Mouse (Mus musculus): ENCODE results near the gene Fxyd6. TPM values are rescaled to one million over a fixed set of nuclear protein-coding genes. Genes with fewer than 3 reads are reported as not detected.

Fxyd6 gene
- 40.3 and 42.0 TPM in 2 replicates for polyA plus RNA-seq (2015; fragmentation: Nextera tagmentation; extraction: Ambion mirVana)

- Histone ChIP-seq H3K4me1 (peaks cover 24% of the 10 kb centered on the region), H3K36me3 (no peaks in the 10 kb centered on the region), H3K27me3 (replicated peaks) (peaks cover 25% of the 10 kb centered on the region), H3K4me2 (peak within 1 kb of the TSS; percentile 85), H3K9me3 (no peaks in the 10 kb centered on the region), H3K27ac (replicated peaks) (no peak within 1 kb of the TSS), H3K4me3 (peak within 1 kb of the TSS; percentile 68), H3K9ac (peak within 1 kb of the TSS; percentile 82)
- ATAC-seq (ENCODE audit: extremely low read depth, insufficient number of reproducible peaks, low FRiP score, low TSS enrichment) = no peak
- WGBS = 1% methylated on average over 28 of the region's 28 CpGs
Observed at GRCm38 (mm10) chr9:45370117-45370561, at the start of gene Fxyd6. Gene Fxyd6, plus strand, starts transcription at chr9:45370185.

DNA sequence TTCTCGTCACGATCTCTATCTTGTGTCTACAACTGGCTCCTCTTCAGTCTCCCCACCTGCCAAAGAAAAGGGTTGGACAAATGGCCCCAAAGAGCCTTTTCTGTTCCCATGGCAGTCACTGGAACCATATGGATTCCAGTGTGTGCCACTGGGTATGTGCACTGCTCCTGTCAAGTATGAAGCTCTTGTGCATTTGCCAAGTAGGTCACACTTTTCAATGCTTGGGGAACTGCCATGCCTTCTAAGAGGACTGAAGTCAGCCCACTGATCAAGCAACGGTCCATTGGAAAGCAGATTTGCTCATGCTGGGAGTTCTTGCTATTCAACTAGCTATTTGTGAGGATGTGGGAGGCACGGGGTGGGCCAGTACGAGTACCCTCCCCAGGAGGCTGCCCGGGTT, 48.5 kb upstream of the Fxyd6 start:
- Histone ChIP-seq H3K4me2 (no peak overlapping the region), H3K9ac (no peak overlapping the region), H3K4me3 (no peak overlapping the region), H3K27ac (replicated peaks) (no peak overlapping the region), H3K9me3 (no peaks in the 10 kb centered on the region), H3K4me1 (peaks cover 9% of the 10 kb centered on the region), H3K36me3 (no peaks in the 10 kb centered on the region), H3K27me3 (replicated peaks) (peaks cover 66% of the 10 kb centered on the region)
- WGBS = 76% methylated on average over 6 of the region's 6 CpGs
- no peak for ATAC-seq (ENCODE audit: extremely low read depth, insufficient number of reproducible peaks, low FRiP score, low TSS enrichment)

DNA sequence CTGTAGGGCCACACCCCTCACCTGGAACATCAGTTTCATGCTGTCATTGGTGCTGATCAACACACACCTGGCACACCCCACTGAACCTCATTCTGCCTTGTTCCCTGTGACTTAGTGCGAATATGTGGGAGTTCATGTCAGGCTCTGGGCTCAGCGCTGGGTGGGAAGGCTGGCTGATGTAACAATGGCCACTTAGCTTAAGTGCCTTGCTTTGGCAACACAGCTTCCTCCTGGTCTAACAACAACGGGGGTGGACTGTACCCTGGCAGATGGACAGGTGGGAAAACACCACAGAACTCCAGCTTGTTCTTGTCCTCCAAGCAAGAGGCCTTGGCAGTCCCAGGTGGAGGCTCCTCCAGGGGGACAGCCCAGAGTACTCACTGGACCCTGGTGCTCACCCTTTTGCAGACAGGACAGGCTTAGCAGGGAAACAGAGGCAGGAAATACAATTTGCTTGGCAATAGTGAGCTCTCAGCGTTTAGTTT, 48.0 kb upstream of the Fxyd6 start:
- Histone ChIP-seq H3K27me3 (replicated peaks) (peaks cover 61% of the 10 kb centered on the region), H3K9ac (no peak overlapping the region), H3K9me3 (no peaks in the 10 kb centered on the region), H3K4me2 (no peak overlapping the region), H3K4me1 (peaks cover 9% of the 10 kb centered on the region), H3K4me3 (no peak overlapping the region), H3K36me3 (no peaks in the 10 kb centered on the region), H3K27ac (replicated peaks) (no peak overlapping the region)
- no peak for ATAC-seq (ENCODE audit: extremely low read depth, insufficient number of reproducible peaks, low FRiP score, low TSS enrichment)
- 69% methylated on average over 4 of the region's 4 CpGs for WGBS

GRCm38 (mm10) chr9:45326390-45326789, 43.6 kb upstream of the Fxyd6 start:
- Histone ChIP-seq H3K27ac (replicated peaks) (no peak overlapping the region), H3K4me2 (no peak overlapping the region), H3K27me3 (replicated peaks) (peaks cover 33% of the 10 kb centered on the region), H3K36me3 (no peaks in the 10 kb centered on the region), H3K4me3 (no peak overlapping the region), H3K9me3 (no peaks in the 10 kb centered on the region), H3K9ac (no peak overlapping the region), H3K4me1 (peaks cover 12% of the 10 kb centered on the region)
- ATAC-seq (ENCODE audit: extremely low read depth, insufficient number of reproducible peaks, low FRiP score, low TSS enrichment) = no peak
- WGBS = 80% methylated on average over 9 of the region's 9 CpGs

DNA sequence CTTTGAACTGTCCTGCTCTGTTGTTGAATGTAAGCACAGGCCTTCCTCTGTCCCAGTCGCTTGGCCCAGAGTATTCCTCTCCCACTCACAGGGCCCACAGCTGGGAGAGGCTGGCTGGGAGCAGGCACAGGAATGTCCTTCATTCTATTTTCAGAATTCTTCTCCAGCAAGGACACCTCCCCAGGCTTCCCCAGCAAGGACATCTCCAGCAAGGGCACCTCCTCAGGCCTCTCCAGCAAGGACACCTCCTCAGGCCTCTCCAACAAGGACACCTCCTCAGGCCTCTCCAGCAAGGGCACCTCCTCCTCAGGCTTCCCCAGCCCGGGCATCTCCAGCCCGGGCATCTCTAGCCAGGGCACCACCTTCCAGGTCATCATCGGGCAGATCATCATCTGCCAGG, 41.7 kb upstream of the Fxyd6 start:
- WGBS = 71% methylated on average over 4 of the region's 4 CpGs
- ATAC-seq (ENCODE audit: extremely low read depth, insufficient number of reproducible peaks, low FRiP score, low TSS enrichment) = no peak

GRCm38 (mm10) chr9:45329577-45329976, 40.4 kb upstream of the Fxyd6 start:
- WGBS = 83% methylated on average over 6 of the region's 6 CpGs
- no peaks in the 10 kb centered on the region for H3K9me3 ChIP-seq
- no peak overlapping the region for H3K9ac ChIP-seq
- H3K4me1 ChIP-seq = peaks cover 12% of the 10 kb centered on the region
- no peak overlapping the region for H3K27ac ChIP-seq (replicated peaks)
- no peaks in the 10 kb centered on the region for H3K36me3 ChIP-seq
- no peak overlapping the region for H3K4me3 ChIP-seq
- no peak for ATAC-seq (ENCODE audit: extremely low read depth, insufficient number of reproducible peaks, low FRiP score, low TSS enrichment)
- no peak overlapping the region for H3K4me2 ChIP-seq
- peaks cover 19% of the 10 kb centered on the region for H3K27me3 ChIP-seq (replicated peaks)

More for the DNA sequence above, 41.7 kb upstream of the Fxyd6 start:
- Histone ChIP-seq H3K9ac (no peak overlapping the region), H3K4me3 (no peak overlapping the region), H3K27ac (replicated peaks) (no peak overlapping the region), H3K4me2 (no peak overlapping the region), H3K36me3 (no peaks in the 10 kb centered on the region), H3K27me3 (replicated peaks) (peaks cover 23% of the 10 kb centered on the region), H3K4me1 (peaks cover 12% of the 10 kb centered on the region), H3K9me3 (no peaks in the 10 kb centered on the region)

GRCm38 (mm10) chr9:45337406-45337805, 32.6 kb upstream of the Fxyd6 start:
- WGBS = 70% methylated on average over 2 of the region's 2 CpGs
- H3K4me2 ChIP-seq = no peak overlapping the region
- no peak for ATAC-seq (ENCODE audit: extremely low read depth, insufficient number of reproducible peaks, low FRiP score, low TSS enrichment)
- no peaks in the 10 kb centered on the region for H3K36me3 ChIP-seq
- peaks cover 40% of the 10 kb centered on the region for H3K27me3 ChIP-seq (replicated peaks)
- no peak overlapping the region for H3K9ac ChIP-seq
- no peak overlapping the region for H3K4me3 ChIP-seq
- no peaks in the 10 kb centered on the region for H3K4me1 ChIP-seq
- no peak overlapping the region for H3K27ac ChIP-seq (replicated peaks)
- no peaks in the 10 kb centered on the region for H3K9me3 ChIP-seq

DNA sequence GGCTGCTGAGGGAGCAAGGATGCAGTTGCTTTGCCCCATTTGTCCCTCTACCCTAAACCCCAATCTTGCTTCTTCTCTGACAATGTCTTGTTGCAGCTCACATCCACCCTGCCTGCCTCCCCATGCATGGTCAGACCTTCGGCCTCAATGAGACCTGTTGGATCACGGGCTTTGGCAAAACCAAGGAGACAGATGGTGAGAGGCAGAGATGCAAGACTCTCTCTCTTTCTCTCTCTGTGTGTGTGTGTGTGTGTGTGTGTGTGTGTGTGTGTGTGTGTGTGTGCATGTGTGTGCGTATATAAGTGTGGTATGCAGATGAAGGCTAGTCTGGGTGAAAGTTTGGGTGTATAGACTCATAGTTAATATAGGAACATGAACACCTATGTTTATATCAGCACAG, 26.9 kb upstream of the Fxyd6 start:
- 70% methylated on average over 3 of the region's 3 CpGs for WGBS
- Histone ChIP-seq H3K9ac (no peak overlapping the region), H3K27ac (replicated peaks) (no peak overlapping the region), H3K4me2 (no peak overlapping the region), H3K4me3 (no peak overlapping the region), H3K27me3 (replicated peaks) (peaks cover 27% of the 10 kb centered on the region), H3K9me3 (no peaks in the 10 kb centered on the region), H3K36me3 (no peaks in the 10 kb centered on the region), H3K4me1 (no peaks in the 10 kb centered on the region)
- ATAC-seq (ENCODE audit: extremely low read depth, insufficient number of reproducible peaks, low FRiP score, low TSS enrichment) = no peak

- H3K27me3 ChIP-seq (replicated peaks) = peaks cover 14% of the 10 kb centered on the region; the same call in 1 of the 2 replicates
- WGBS = 55% methylated on average over 2 of the region's 2 CpGs
- H3K27ac ChIP-seq (replicated peaks) = no peak overlapping the region
- H3K36me3 ChIP-seq = no peaks in the 10 kb centered on the region
- no peak for ATAC-seq (ENCODE audit: extremely low read depth, insufficient number of reproducible peaks, low FRiP score, low TSS enrichment)
- no peaks in the 10 kb centered on the region for H3K4me1 ChIP-seq
- no peak overlapping the region for H3K9ac ChIP-seq
- no peaks in the 10 kb centered on the region for H3K9me3 ChIP-seq
- H3K4me2 ChIP-seq = no peak overlapping the region
- no peak overlapping the region for H3K4me3 ChIP-seq
Observed at GRCm38 (mm10) chr9:45345516-45345915, 24.5 kb upstream of the Fxyd6 start.

- 71% methylated on average over 6 of the region's 6 CpGs for WGBS
- H3K27me3 ChIP-seq (replicated peaks) = peaks cover 14% of the 10 kb centered on the region; the same call in 1 of the 2 replicates
Observed at GRCm38 (mm10) chr9:45346276-45346675, 23.7 kb upstream of the Fxyd6 start.

DNA sequence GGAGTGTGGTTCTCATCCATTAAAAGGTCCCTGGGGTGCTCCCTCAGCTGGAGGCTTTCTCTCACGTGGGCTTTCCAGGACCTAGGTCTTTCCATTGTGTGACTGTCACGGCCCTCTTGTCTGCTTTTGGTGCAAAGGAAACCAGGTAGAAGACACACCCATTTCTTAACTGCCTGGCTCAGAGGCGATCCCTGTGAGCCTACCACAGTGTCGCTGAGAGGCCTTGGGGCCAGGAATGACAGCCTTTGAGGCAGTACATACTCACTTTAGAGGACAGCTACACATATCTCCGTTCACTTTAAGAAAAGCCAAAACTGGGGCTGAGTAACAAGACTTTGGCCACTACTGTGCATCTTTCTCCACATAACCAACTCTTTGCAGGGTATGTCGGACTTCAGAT, 21.4 kb upstream of the Fxyd6 start:
- no peak for ATAC-seq (ENCODE audit: extremely low read depth, insufficient number of reproducible peaks, low FRiP score, low TSS enrichment)
- Histone ChIP-seq H3K36me3 (no peaks in the 10 kb centered on the region), H3K4me2 (no peak overlapping the region), H3K27ac (replicated peaks) (no peak overlapping the region), H3K4me1 (no peaks in the 10 kb centered on the region), H3K9ac (no peak overlapping the region), H3K9me3 (no peaks in the 10 kb centered on the region), H3K4me3 (no peak overlapping the region), H3K27me3 (replicated peaks) (peaks cover 3% of the 10 kb centered on the region; the same call in 1 of the 2 replicates)
- WGBS = 64% methylated on average over 6 of the region's 6 CpGs

More at GRCm38 (mm10) chr9:45346276-45346675, 23.7 kb upstream of the Fxyd6 start:
- ATAC-seq (ENCODE audit: extremely low read depth, insufficient number of reproducible peaks, low FRiP score, low TSS enrichment) = no peak
- no peak overlapping the region for H3K27ac ChIP-seq (replicated peaks)
- H3K4me1 ChIP-seq = no peaks in the 10 kb centered on the region
- H3K4me3 ChIP-seq = no peak overlapping the region
- H3K9me3 ChIP-seq = no peaks in the 10 kb centered on the region
- no peak overlapping the region for H3K4me2 ChIP-seq
- H3K9ac ChIP-seq = no peak overlapping the region
- H3K36me3 ChIP-seq = no peaks in the 10 kb centered on the region

DNA sequence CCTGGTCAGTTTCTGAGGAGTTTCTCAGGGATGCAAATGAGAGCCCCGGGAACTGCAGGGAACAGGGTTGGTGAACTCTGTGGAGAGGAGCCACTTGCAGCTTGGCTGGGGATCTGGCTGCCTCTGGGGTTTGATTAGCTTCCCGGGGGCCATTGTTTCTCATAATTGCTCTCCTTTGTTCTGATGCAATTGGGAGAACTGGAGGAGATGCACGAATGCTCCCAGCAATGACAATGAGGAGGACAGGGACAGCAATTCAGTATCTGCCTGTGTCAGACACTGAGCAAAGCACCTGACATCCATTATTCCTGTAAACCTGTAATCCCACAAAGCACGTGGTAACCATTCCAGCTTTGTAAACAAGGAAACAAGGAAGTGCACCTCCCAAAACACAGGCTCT, 20.8 kb upstream of the Fxyd6 start:
- Histone ChIP-seq H3K36me3 (no peaks in the 10 kb centered on the region), H3K27me3 (replicated peaks) (peaks cover 3% of the 10 kb centered on the region; the same call in 1 of the 2 replicates), H3K27ac (replicated peaks) (no peak overlapping the region), H3K4me2 (no peak overlapping the region), H3K4me3 (no peak overlapping the region), H3K9ac (no peak overlapping the region), H3K9me3 (no peaks in the 10 kb centered on the region), H3K4me1 (no peaks in the 10 kb centered on the region)
- ATAC-seq (ENCODE audit: extremely low read depth, insufficient number of reproducible peaks, low FRiP score, low TSS enrichment) = no peak
- 42% methylated on average over 4 of the region's 4 CpGs for WGBS
